Mouse (Mus musculus): ENCODE measurements around the gene Rffl. TPM values are rescaled to one million over a fixed set of nuclear protein-coding genes. Genes with fewer than 3 reads are reported as not detected.
A peak's percentile ranks its signal among the peaks of the same experiment; 100 is the strongest.
"Not testable (repeated sequence)": the region's sequence is repeated elsewhere in the genome, so short reads cannot be mapped to it uniquely, and the experiment has no call there.

Gene Rffl
- total RNA-seq, 2 experiments from 2014 or later = 6.5 to 10.1 TPM

DNA sequence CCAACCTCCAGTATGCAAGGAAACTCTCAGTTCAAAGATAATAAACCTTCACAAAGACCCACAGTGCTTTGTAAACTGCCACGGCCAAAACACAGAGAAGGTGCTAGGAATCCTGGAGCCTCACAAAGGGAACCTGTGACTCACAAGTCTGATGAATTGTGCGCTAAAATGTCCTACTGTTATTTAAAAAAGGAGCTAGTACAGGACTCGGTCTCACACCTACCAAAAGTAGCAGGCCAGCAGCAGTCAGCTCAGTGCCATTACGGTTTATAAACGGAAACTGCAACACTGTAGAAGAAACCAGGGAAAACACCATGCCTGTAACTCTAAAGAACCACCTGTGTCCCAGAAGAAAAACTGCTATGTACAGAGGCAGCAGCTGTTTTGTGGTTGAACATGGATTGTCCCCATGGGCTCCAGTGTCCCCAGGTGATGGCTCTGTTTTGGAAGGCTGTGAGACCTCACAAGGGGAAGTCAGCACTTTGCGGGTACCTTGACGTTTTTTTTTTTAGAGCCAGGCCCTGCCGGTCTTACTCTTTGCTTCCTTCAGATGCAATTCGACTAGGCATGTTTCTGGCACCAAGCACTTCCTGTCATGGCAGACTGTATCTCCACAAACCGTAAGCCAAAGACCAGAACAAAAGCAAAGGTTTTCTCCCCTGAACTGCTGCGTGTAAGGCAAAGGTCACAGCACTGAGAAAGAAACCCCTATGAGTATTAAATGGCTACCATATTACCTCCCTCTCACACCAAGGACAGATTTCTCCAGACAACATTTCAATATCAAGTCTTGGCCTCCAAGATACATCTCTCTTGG, 35.2 kb downstream of the Rffl start:
- Histone ChIP-seq H3K27ac (no peak overlapping the region), H3K4me3 (no peak overlapping the region)
- intact Hi-C loops (cut with DNase I) = no loop called here
- no peak for TF ChIP-seq CTCF (IDR thresholded peaks at IDR 0.05)
- no peak for DNase-seq

DNA sequence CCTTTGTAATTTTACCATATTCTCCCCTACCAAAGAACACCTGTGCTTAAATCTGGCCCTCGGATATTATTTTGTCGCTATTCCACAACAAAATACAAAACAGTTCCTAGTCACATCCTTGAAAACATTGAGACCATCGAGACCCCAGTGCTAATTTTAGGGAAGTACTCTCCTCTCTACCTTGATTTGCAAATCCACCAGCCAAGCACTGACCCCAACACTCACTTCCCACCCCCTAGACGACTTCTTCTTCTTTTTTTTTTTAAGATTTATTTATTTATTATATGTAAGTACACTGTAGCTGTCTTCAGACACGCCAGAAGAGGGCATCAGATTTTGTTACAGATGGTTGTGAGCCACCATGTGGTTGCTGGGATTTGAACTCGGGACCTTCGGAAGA, 36.7 kb downstream of the Rffl start:
- intact Hi-C loops (cut with DNase I); H3K27ac ChIP-seq; DNase-seq; H3K4me3 ChIP-seq: not testable (repeated sequence)

DNA sequence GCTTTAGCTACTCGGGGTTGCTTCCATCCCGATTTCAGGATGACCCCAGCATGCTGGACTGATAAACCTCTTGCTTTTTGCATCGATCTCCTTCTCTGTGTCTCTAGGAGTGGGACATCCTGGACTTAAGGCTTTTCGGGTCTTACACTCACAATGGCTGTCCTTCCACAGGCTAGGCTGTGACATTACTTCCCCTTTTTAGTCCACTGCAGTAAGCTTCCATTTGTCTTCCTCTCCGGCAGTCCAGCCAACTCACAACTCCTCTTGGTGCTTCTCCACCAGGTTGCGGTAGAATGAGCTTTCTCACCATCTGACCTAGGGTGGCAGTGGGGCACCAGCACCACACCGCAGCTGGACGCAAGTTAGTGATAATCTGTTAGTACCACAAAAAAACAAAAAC, 37.1 kb downstream of the Rffl start:
- Histone ChIP-seq H3K27ac (no peak overlapping the region), H3K4me3 (no peak overlapping the region)
- intact Hi-C loops (cut with DNase I) = no loop called here
- no peak for TF ChIP-seq CTCF (IDR thresholded peaks at IDR 0.05)
- no peak for DNase-seq

DNA sequence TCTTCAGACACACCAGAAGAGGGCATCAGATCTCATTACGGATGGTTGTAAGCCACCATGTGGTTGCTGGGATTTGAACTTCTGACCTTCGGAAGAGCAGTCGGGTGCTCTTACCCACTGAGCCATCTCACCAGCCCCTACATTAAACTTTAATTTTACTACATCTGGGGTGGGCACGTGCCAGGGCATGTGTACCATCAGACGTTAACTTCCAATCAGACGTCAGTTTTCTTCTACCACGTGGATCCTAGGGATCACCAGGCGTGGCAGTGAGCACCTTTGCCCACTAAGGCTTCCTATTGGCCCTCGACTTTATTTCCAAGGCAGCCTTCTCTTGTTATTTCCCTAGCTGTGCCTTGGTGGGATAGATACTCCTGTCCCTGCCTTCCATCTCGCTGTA, 38.6 kb downstream of the Rffl start:
- not testable (repeated sequence) for DNase-seq

DNA sequence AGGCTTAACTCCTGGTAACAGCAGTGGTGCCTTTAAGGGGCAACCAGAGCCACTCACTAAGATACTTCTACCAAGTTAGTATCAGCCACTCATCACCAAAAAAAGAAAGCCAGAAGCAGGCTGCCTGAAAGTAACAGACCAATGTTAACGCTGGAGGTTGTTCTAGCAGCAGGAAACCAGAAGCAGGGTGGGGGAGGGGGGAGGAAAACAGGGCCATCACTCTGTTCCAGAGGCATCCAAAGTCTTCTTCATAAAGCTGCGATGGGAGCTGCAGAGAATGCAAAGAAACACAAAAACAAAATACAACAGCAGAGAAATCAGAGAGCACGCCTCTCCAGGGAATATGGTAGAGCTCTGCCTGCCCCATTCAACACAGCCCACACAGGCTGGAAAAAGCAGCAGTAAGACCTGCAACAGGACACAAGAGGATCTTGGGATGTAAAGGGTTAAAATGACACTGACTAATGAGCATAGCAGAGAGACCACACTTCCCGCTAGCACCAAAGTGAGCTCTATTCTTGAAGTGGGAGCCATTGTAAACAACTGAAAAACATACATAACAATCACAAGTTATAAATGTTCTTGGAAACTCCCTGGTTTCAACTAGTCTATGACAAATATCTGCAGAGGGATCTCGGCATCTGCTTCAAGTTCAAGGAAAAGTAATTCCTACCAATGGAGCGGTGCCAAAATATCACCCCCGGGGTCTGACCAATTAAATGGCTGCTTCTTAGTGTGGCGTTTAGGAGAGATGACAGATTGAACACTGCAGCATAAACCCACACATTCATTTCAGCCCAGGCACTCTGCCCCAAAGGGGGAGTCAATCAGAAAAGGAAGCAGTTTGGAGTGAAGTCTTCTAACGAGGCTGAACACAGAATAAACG, 39.8 kb downstream of the Rffl start:
- no peak for TF ChIP-seq CTCF (IDR thresholded peaks at IDR 0.05)
- Histone ChIP-seq H3K4me3 (peak overlapping the region; percentile 39), H3K27ac (peak overlapping the region; percentile 52)
- intact Hi-C loops (cut with DNase I) = no loop called here
- no peak for DNase-seq

More for the DNA sequence above, 38.6 kb downstream of the Rffl start:
- H3K4me3 ChIP-seq; H3K27ac ChIP-seq; intact Hi-C loops (cut with DNase I): not testable (repeated sequence)

DNA sequence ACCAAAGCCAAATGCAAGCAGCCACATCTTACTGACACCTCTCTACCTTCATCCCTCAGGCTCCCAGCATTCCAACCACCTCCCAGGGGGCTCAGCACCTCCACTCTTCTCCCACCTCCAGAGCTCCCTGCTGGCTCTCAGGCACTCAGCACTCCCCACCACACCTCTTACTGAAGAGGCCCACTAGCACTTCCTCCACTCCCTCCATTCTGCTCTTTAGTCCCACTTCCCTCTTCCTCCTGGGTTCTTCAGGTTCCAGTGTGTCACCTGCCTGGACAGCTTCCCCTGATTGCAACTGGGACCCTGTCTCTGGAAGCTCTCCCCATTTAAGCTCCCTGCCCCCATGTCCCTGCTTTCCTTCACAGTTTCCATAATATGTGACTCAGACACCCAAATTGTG, 44.2 kb downstream of the Rffl start:
- intact Hi-C loops (cut with DNase I) = no loop called here
- Histone ChIP-seq H3K4me3 (no peak overlapping the region), H3K27ac (no peak overlapping the region)
- no peak for TF ChIP-seq CTCF (IDR thresholded peaks at IDR 0.05)
- DNase-seq = no peak

DNA sequence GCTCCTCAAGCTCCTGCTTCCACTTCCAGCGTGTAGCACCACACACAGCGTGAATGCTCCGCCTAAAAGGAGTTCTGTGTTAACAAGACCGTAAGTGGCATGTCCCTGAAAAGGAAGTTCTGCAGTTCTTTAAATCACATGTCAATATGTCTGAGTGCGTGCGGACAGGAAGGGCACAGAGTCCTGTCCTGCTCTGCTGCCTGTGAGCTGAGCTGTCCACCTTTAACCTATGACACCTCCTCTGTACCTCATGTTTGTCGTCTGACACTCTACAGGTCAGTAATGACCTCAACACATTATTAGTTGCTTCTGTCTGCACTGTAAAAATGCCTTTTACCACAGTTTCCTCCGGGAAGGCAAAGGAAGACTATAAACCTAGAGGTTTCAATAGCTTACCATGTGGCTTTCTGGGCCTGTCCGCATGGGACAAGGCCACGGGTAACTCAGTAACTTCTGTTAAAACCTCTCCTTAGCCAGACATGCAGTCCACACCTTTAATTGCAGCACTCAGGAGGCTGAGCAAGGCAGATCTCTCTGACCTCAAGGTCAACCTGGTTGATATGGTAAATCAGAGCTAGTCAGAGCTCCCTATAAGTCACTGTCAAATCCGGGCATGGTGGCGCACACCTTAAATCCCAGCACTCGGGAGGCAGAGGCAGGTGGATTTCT, 50.1 kb downstream of the Rffl start:
- intact Hi-C loops (cut with DNase I) = loop anchor here (5.0 kb wide), 1 partner anchor 36 kb away; no protein-coding TSS in a partner anchor
- no peak overlapping the region for H3K4me3 ChIP-seq
- no peak overlapping the region for H3K27ac ChIP-seq
- DNase-seq = no peak
- no peak for TF ChIP-seq CTCF (IDR thresholded peaks at IDR 0.05)

DNA sequence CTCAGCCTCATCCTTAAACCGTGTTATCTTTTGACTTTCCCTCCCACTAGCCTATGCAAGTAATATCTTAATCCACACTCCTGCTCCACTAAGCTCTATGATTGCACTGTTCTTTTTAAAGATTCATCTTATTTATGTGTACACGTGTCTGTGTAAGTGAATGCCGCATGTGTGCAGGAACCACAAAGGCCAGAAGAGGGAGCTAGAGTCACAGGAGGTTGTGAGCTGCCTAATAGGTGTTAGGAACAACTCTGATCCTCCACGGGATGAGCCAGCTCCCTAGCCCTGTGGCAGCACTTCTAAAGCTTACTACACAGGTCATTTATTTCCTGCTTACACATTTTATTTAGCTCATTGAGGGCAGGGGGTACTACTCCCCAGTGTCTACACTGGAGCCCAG, 51.7 kb downstream of the Rffl start:
- H3K4me3 ChIP-seq = no peak overlapping the region
- no peak overlapping the region for H3K27ac ChIP-seq
- peak; percentile 77 for DNase-seq
- intact Hi-C loops (cut with DNase I) = loop anchor here (1.0 to 5.0 kb wide), 2 partner anchors 52 to 68 kb away; partner anchors contain the start of gene Rffl
- peak; percentile 85 for TF ChIP-seq CTCF (IDR thresholded peaks at IDR 0.05)

DNA sequence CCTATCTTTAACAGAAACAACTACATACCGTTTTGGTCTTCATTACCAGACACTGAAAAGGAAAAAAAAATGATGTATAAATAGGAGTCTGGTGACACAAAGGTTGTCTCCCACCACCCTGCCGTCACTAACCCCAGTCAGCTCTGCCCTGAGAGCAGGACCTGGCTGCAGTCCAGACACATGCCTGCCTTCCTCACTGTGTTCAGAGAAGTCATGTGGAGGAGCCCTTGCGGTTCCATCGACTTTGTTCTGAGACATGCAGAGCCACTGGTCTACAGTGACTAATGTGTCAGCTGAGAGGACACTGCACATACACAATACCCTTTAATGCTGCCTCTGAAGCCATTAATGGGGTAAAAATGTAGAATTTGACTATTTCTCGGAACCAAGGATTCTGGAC, 62.5 kb downstream of the Rffl start:
- no peak for TF ChIP-seq CTCF (IDR thresholded peaks at IDR 0.05)
- no peak overlapping the region for H3K27ac ChIP-seq
- DNase-seq = no peak
- intact Hi-C loops (cut with DNase I) = no loop called here
- H3K4me3 ChIP-seq = no peak overlapping the region

DNA sequence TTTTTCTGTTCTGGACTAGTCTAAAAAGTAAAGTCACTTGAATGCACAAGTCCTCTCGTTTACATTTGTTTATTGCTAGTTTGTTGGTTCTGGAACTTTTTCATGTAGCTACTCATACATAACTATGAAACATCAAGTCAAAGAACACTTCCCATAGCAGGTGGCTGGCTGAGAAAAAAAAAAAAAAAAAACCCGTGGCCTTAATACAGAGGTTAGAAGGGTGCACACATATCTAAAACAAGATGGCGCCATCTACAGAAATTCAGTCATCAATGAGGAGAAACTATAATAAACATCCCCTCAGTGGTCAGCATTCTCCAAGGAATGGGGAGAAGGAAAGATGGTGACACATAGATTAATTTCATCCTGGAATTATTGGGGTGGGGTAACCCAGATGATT, 63.6 kb downstream of the Rffl start:
- Histone ChIP-seq H3K27ac (no peak overlapping the region), H3K4me3 (no peak overlapping the region)
- no peak for DNase-seq
- no peak for TF ChIP-seq CTCF (IDR thresholded peaks at IDR 0.05)
- intact Hi-C loops (cut with DNase I) = no loop called here

DNA sequence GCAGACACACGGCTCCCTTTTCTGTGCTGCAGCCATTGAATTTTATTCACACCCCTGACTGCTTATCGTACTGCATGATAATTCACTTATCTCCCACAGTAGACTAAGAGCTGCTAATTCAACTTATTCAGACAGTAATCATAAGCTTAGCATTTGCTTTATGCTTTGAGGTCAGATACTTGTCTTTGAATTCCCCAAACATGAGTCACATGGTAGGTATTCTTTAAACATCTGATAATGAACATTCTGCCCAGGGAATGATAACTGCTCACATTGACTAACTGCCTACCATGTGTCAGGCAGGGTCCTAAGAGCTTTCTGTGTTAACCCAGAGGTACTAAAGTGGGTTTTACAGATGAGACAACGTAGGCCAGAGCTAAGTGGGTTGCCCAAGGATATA, 64.4 kb downstream of the Rffl start:
- Histone ChIP-seq H3K4me3 (no peak overlapping the region), H3K27ac (no peak overlapping the region)
- no peak for DNase-seq
- no peak for TF ChIP-seq CTCF (IDR thresholded peaks at IDR 0.05)
- intact Hi-C loops (cut with DNase I) = no loop called here

DNA sequence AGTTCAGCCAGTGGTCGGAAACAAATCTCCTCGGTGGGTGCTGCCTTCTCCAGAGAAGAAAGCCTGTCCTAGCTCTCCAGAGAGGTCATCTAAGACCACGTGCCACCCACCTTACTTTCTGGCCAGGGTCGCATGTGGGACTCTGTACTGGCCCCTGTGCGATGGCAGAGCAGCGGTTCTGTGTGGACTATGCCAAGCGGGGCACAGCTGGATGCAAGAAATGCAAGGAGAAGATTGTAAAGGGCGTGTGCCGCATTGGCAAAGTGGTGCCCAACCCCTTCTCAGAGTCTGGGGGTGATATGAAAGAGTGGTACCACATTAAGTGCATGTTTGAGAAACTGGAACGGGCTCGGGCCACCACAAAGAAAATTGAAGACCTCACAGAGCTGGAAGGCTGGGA, 87.6 kb downstream of the Rffl start:
- Histone ChIP-seq H3K27ac (no peak overlapping the region), H3K4me3 (no peak overlapping the region)
- TF ChIP-seq CTCF (IDR thresholded peaks at IDR 0.05) = no peak
- no peak for DNase-seq
- intact Hi-C loops (cut with DNase I) = no loop called here

DNA sequence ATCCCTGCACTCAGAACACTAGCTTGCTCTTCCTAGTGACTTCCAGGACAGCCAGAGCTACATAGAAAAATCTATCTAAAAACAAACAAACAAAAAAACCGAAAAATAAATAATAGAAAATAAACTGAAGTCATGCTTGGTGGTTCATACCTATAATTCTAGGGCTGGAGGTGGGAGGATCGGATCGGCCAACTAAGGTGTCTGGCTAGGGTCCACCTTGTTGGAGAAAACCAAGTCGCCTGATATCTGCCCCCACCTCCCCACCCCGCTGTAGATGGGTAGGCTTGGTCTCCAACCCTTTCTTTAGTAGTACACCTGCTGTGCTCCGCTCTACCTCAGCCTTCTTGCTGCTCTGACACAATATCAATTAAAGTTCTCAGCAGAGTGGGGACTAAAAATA, 88.8 kb downstream of the Rffl start:
- Histone ChIP-seq H3K4me3 (peak overlapping the region; percentile 92), H3K27ac (peak overlapping the region; percentile 99)
- DNase-seq = no peak
- TF ChIP-seq CTCF (IDR thresholded peaks at IDR 0.05) = no peak
- intact Hi-C loops (cut with DNase I) = no loop called here
